Mouse (Mus musculus) bone marrow, adult 2 months (tissue): ENCODE measurements around the gene Zfp61. TPM values are rescaled to one million over a fixed set of nuclear protein-coding genes. Genes with fewer than 3 reads are reported as not detected.
A peak's percentile ranks its signal among the peaks of the same experiment; 100 is the strongest.

Experiments
- H3K27ac ChIP-seq: fragments of 200-500 bp; 2 replicates; pipeline ENCODE4 v1.5.1; 2012; ENCODE audit warnings: low read depth, mild to moderate bottlenecking, control low read depth, inconsistent platforms, low read length; ENCODE audit not compliant: control insufficient read depth, poor library complexity, insufficient read depth
- H3K4me1 ChIP-seq: fragments of 200-500 bp; 2 replicates; pipeline ENCODE4 v1.6.1; 2011; ENCODE audit warnings: low read length; ENCODE audit not compliant: control insufficient read depth, insufficient read depth
- H3K4me3 ChIP-seq: fragments of 200-500 bp; replicated peaks from 2 replicates; pipeline ENCODE3; 2011; ENCODE audit warnings: mild to moderate bottlenecking, low read depth, low read length, control low read depth; ENCODE audit not compliant: control insufficient read depth
- CTCF ChIP-seq: fragments of 200-500 bp; IDR thresholded peaks from 2 replicates; pipeline ENCODE4 v1.5.1; 2011; ENCODE audit warnings: low read length, control low read depth; ENCODE audit not compliant: control insufficient read depth, insufficient read depth
- POLR2A ChIP-seq: fragments of 200-500 bp; IDR thresholded peaks from 2 replicates; pipeline ENCODE4 v1.6.1; 2011; ENCODE audit warnings: low read depth, mild to moderate bottlenecking, control low read depth, low read length, borderline replicate concordance; ENCODE audit not compliant: control insufficient read depth
- WGBS: fragments of 180-500 bp; shearing (Covaris S2); methylation state at CpG from one replicate; pipeline ENCODE4 v1.1.7; 2018; 5-methylcytosine and 5-hydroxymethylcytosine counted together
- polyA plus RNA-seq: library from polyadenylated mRNA; stranded (reverse); fragments of >200 nt; gene quantifications from 2 replicates; pipeline ENCODE4 v1.2.4, GENCODE M21; 2011; ENCODE audit warnings: low replicate concordance; ENCODE audit not compliant: missing spikeins, insufficient read depth, insufficient read length

Zfp61 gene
- polyA plus RNA-seq, 1 experiment, result 14.4 TPM

DNA sequence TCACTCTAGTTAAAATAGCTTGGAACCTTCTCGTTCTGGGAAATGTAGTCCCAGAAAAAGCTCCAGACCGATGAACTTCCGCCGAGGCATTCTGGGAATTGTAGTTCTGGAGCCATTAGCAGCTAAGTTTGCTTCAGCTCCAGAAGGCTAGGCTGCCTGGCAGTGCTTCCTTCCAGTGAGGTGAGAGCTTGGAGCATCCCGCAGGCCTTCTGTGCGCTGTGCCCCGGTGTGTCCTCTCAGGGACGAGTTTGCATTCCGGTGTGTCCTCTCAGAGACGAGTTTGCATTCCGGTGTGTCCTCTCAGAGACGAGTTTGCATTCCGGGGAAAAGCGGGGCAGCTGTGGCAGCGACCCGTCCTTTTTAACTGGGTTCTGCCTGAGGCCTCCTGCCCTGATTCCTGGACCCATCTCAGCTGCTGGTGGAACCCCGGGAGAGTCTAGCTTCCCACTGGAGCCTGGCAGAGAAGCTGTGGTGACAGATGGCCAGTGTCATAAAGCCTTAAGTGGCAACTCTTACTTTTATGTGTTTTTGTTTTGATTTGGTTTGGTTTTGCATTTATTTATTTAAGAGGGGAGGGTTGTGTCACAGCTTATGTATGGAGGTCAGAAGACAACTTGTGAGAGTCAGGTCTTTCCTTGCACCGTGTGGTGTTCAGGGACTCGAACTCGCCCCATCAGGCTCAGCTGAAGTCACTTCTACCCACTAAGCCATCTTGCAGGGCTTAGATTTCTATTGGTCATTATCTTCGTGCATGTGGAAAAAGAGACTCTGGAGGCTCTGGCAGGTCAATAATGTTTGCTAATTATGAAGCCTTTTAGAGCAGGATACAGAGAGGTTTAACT, 46.2 kb downstream of the Zfp61 start, which contains the start of gene Zfp108:
Gene Zfp108, plus strand, starts transcription at position 162 of the 842 bp plus-strand sequence.
- no peak within 1 kb of the TSS for H3K27ac ChIP-seq
- no peaks in the 10 kb centered on the region for H3K4me1 ChIP-seq
- WGBS, result 21% methylated on average over 21 of the region's 21 CpGs
- TF ChIP-seq POLR2A, result no peak
- no peak for TF ChIP-seq CTCF
- peak within 1 kb of the TSS; percentile 38 for H3K4me3 ChIP-seq

DNA sequence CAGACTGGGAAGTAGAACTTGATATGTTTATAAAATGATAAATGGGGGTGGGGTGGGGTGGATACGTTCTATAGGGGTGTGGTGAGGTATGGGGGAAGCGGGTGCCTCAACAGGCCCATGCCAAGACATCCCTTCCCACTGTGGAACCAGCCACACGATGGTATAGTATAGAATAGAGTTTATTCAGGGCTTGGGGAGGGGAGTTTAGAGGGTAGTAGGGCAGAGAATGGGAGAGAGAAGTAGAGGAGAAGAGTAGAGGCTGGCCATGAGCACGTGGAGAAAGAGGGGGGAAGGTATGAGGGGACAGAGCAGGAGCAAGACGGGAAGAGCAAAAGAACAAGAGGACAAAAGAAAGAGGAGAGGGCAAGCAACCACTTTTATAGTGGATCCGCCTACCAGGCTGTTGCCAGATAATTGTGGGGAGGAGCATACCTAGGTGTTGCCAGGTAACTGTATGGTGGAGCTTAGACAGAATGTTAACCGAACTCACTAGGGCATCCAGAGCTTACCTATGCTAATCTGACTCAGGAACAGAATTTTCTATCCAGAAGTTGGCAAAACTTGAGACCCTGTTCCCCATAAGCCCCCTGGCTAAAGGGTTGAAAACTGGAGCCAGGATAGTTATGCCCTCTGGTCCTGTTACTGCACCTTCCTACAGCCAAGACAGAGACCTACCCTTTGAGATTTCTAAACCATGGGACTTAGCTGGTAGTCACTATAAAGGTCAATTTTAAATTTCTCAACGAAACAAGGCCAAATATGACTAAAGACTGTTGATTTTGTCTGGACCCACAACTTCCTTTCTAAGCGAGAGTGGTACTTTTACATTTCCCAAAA, 47.0 kb downstream of the Zfp61 start:
- TF ChIP-seq POLR2A, result no peak
- no peak for TF ChIP-seq CTCF
- Histone ChIP-seq H3K27ac (no peak overlapping the region), H3K4me1 (no peaks in the 10 kb centered on the region), H3K4me3 (no peak overlapping the region)
- WGBS, result 64% methylated on average over 9 of the region's 9 CpGs

Other genes starting within 250 kb of the Zfp61 start
- 0.15 TPM in 1 of 2 replicates, not detected in the other for gene Vmn1r183, start 248.0 kb downstream of the Zfp61 start, polyA plus RNA-seq
- 7.9 and 12.7 TPM in 2 replicates for gene Zfp180, start 219.3 kb downstream of the Zfp61 start, polyA plus RNA-seq
- gene Zfp112, start 188.9 kb downstream of the Zfp61 start, polyA plus RNA-seq, result 0.36 and 0.65 TPM in 2 replicates
- 1.7 and 4.5 TPM in 2 replicates for gene Zfp235, start 167.1 kb downstream of the Zfp61 start, polyA plus RNA-seq
- not detected in 2 replicates for gene Zfp114, start 126.2 kb downstream of the Zfp61 start, polyA plus RNA-seq
- gene Zfp111, start 89.8 kb downstream of the Zfp61 start, polyA plus RNA-seq, result 0.74 and 1.8 TPM in 2 replicates
- gene Zfp109, start 63.7 kb downstream of the Zfp61 start, polyA plus RNA-seq, result 0.43 and 0.95 TPM in 2 replicates
- not detected in 2 replicates for gene Zfp108, start 46.4 kb downstream of the Zfp61 start, polyA plus RNA-seq
- not detected in 2 replicates for gene Zfp93, start 30.8 kb downstream of the Zfp61 start, polyA plus RNA-seq
- 1.9 and 5.4 TPM in 2 replicates for gene Zfp94, start 15.4 kb upstream of the Zfp61 start, polyA plus RNA-seq
- not detected in 2 replicates for gene Tescl, start 32.7 kb upstream of the Zfp61 start, polyA plus RNA-seq
- not detected in 2 replicates for gene Lypd5, start 48.0 kb upstream of the Zfp61 start, polyA plus RNA-seq
- 118 and 180 TPM in 2 replicates for gene Kcnn4, start 69.0 kb upstream of the Zfp61 start, polyA plus RNA-seq
- 32.3 and 59.7 TPM in 2 replicates for gene Smg9, start 98.4 kb upstream of the Zfp61 start, polyA plus RNA-seq
- not detected in 2 replicates for gene Irgc1, start 151.1 kb upstream of the Zfp61 start, polyA plus RNA-seq
- 31.6 and 85.4 TPM in 2 replicates for gene Plaur, start 161.3 kb upstream of the Zfp61 start, polyA plus RNA-seq
- gene Cadm4, start 180.8 kb upstream of the Zfp61 start, polyA plus RNA-seq, result 1.4 TPM in 1 of 2 replicates, not detected in the other
- 2.5 and 3.1 TPM in 2 replicates for gene Zfp428, start 205.8 kb upstream of the Zfp61 start, polyA plus RNA-seq
- gene AC161166.1, start 211.2 kb upstream of the Zfp61 start, polyA plus RNA-seq, result not detected in 2 replicates
- gene Irgq, start 229.5 kb upstream of the Zfp61 start, polyA plus RNA-seq, result 2.9 and 3.4 TPM in 2 replicates
- gene Pinlyp, start 244.9 kb upstream of the Zfp61 start, polyA plus RNA-seq, result not detected in 2 replicates
- gene Xrcc1, start 245.1 kb upstream of the Zfp61 start, polyA plus RNA-seq, result 67.2 and 129 TPM in 2 replicates